ENCODE assay signal across 17 mouse cellular contexts in the genomic region with DNA sequence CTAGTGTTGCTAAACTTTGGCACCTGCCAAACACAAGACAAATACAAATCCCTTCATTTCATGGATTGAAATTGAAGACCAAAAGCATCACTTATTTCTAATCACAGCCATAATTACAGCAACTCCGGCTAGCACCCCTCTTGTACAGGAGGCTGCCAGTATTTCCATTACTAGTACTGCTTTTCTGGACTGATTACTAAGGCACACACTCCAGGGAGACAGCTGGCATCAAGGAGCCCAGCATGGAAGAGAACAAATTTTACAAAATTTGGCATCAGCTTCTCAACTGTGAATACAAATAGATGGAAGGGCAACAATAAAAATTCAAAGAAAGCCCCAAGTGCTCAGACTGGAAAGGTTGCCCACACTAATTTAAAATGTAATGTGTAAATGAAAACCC.
DNase-seq lines count a peak whose midpoint lies in the region; ATAC-seq and TF ChIP-seq lines count a peak whose summit lies in the region.
"Had no signal": no experiment of that assay in that cellular context is flagged by ENCODE, and none has a peak within 500 bp of the region (broad histone marks: within the 10 kb centered on the region; RNA-seq: fewer than 3 reads in every experiment).

No protein-coding gene starts in this region.

- TF ChIP-seq EP300 in lung, postnatal 0 days (IDR thresholded peaks at IDR 0.05) = no peak

- H3K9me3 ChIP-seq in lung, postnatal 0 days (ENCODE audit: low read length) = no peaks in the 10 kb centered on the region
- H3K9me3 ChIP-seq: embryonic facial prominence, embryonic 12.5 days; limb, embryonic 12.5 days; neural tube, embryonic 13.5 days had no signal

- H3K27ac ChIP-seq in lung, postnatal 0 days (ENCODE audit: low read length) = no peak overlapping the region
- H3K27ac ChIP-seq: embryonic facial prominence, embryonic 12.5 days; limb, embryonic 12.5 days; liver, embryonic 14.5 days; neural tube, embryonic 13.5 days had no signal

- H3K4me2 ChIP-seq in lung, postnatal 0 days (replicated peaks; ENCODE audit: low read depth, low read length) = no peak overlapping the region
- H3K4me2 ChIP-seq: embryonic facial prominence, embryonic 12.5 days; limb, embryonic 12.5 days; neural tube, embryonic 13.5 days had no signal

- intact Hi-C loops in left cerebral cortex, postnatal 25 days (cut with DNase I) = no loop called here

- H3K4me3 ChIP-seq in lung, postnatal 0 days (ENCODE audit: low read depth, low read length) = no peak overlapping the region
- H3K4me3 ChIP-seq: embryonic facial prominence, embryonic 12.5 days; limb, embryonic 12.5 days; neural tube, embryonic 13.5 days had no signal

- no peak for TF ChIP-seq CTCF in lung, postnatal 0 days (IDR thresholded peaks at IDR 0.05)

- no peak overlapping the region for H3K9ac ChIP-seq in lung, postnatal 0 days (replicated peaks; ENCODE audit: low read depth)
- H3K9ac ChIP-seq: embryonic facial prominence, embryonic 12.5 days; limb, embryonic 12.5 days; liver, embryonic 14.5 days; neural tube, embryonic 13.5 days had no signal

- ATAC-seq in cerebellum, adult (ENCODE audit: insufficient number of reproducible peaks, low FRiP score, low TSS enrichment) = peak; percentile 98
- no peak for ATAC-seq in lung, postnatal 0 days

- no peaks in the 10 kb centered on the region for H3K27me3 ChIP-seq in lung, postnatal 0 days (replicated peaks; ENCODE audit: insufficient read depth, low read length)
- H3K27me3 ChIP-seq: embryonic facial prominence, embryonic 12.5 days; limb, embryonic 12.5 days; neural tube, embryonic 13.5 days had no signal

- no peaks in the 10 kb centered on the region for H3K36me3 ChIP-seq in lung, postnatal 0 days (ENCODE audit: insufficient read depth, low read length)
- H3K36me3 ChIP-seq: embryonic facial prominence, embryonic 12.5 days; limb, embryonic 12.5 days; neural tube, embryonic 13.5 days had no signal

- DNase-seq in cerebellum, postnatal 4 days (ENCODE audit: low spot score in 2 of 2) = no peak
- DNase-seq in brain, adult 2 months (ENCODE audit: low read depth, low spot score) = peak; percentile 86
- peak; percentile 78 for DNase-seq in cerebellum, adult 9-11 months
- DNase-seq in layer of hippocampus, adult 8-10 months (ENCODE audit: low spot score in 2 of 2) = peak; percentile 7 to 22
- DNase-seq in left cerebral cortex, postnatal 25 days (ENCODE audit: low spot score in 2 of 2) = no peak
- DNase-seq in spleen, postnatal 4 days (ENCODE audit: low spot score in 2 of 2) = no peak
- DNase-seq in lung, postnatal 0 days (ENCODE audit: low spot score) = no peak
- DNase-seq: adrenal gland, postnatal 25 days; gastrocnemius, postnatal 10 days; heart, postnatal 10 days; lung, postnatal 10 days; right cerebral cortex, postnatal 4 days had no signal

- WGBS in lung, postnatal 0 days = 93% methylated on average over 1 of the region's 1 CpGs

- H3K4me1 ChIP-seq in lung, postnatal 0 days (ENCODE audit: insufficient read depth, low read depth, low read length) = no peaks in the 10 kb centered on the region
- H3K4me1 ChIP-seq: embryonic facial prominence, embryonic 12.5 days; limb, embryonic 12.5 days; neural tube, embryonic 13.5 days had no signal

Comparison
In these comparisons a context has a peak if more than half of its experiments do, and no peak if none do; other contexts are left out.
1. DNase-seq: peak in brain, adult 2 months (single experiment), cerebellum, adult 9-11 months (single experiment) and layer of hippocampus, adult 8-10 months (2 of 2); none in cerebellum, postnatal 4 days (0 of 2), left cerebral cortex, postnatal 25 days (0 of 2), spleen, postnatal 4 days (0 of 2) and lung, postnatal 0 days (single experiment).